Mouse (Mus musculus) left cerebral cortex, postnatal 14 days (tissue): Measurements from ENCODE around the gene Hoxd10. TPM values are rescaled to one million over a fixed set of nuclear protein-coding genes. Genes with fewer than 3 reads are reported as not detected.

ENCODE experiments used
- DNase-seq, 2 experiments: peaks; one replicate each; pipeline ENCODE4 v3.0.0; 2021 to 2022; ENCODE audit warnings: low spot score in 2 of 2, mixed read lengths in 1 of 2
- intact Hi-C: fragments of 180-260 bp; cut with DNase I; formaldehyde crosslinking; loops from one replicate; pipeline ENCODE4 v1.15.1; 2025
- total RNA-seq, 2 experiments: library from RNA; stranded (reverse); gene quantifications; 2 replicates each; pipeline ENCODE4 v1.2.3; 2021

The Hoxd10 gene
- total RNA-seq, 2 experiments from 2014 or later: not detected

DNA sequence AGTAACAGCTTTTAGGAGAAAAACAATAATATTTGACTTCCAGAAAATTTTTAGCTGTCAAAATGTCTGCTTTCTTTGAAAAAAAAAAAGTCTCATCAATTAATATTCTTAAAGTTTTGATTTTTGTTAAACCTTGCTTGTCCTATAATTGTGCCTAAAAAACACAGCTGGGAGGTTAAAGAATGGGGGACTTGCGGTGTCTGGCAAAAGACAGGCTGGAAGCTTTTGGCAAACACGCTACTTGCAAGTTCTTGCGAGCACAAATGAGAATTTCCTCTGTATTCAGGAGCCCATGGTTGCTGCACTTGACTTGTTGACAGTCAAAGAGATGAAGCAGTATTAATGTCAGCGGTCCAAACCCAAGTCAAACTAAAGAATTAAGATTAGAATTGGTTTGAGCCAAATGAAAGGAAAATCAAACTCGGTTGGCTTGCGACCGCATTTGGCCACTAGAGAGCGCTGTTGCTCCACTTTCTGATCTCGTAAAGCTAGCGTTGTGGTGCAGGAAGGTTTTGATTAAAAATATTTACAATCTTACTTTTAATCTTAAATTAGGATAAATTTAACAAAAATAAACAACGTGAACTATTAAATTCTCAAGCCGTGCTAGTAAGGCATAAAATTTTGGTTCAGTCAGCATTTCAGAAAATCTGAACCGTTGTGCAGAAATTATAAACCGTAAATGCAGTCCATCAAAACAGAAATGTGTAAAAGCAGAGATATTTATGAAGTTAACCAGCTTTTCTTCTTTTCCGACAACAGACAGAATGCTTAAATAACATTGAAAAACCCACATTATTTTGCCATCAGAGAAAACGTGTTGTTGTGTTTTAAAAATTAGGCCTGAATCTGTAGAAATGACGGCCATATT, 10.5 kb downstream of the Hoxd10 start:
- intact Hi-C loops: loop anchor here (2.0 to 5.0 kb wide), 5 partner anchors 260 to 887 kb away; no protein-coding TSS in a partner anchor
- DNase-seq: peak; percentile 72 to 87

GRCm38 (mm10) chr2:74702820-74703219, 11.1 kb downstream of the Hoxd10 start:
- intact Hi-C loops: loop anchor here (2.0 to 5.0 kb wide), 4 partner anchors 259 to 610 kb away; no protein-coding TSS in a partner anchor
- no peak for DNase-seq

GRCm38 (mm10) chr2:74703317-74703716, 11.6 kb downstream of the Hoxd10 start:
- DNase-seq: no peak
- intact Hi-C loops: loop anchor here (2.0 to 5.0 kb wide), 4 partner anchors 259 to 609 kb away; no protein-coding TSS in a partner anchor

GRCm38 (mm10) chr2:74703720-74704392, 12.1 kb downstream of the Hoxd10 start:
- intact Hi-C loops: loop anchor here (2.0 to 5.0 kb wide), 4 partner anchors 258 to 609 kb away; no protein-coding TSS in a partner anchor
- no peak for DNase-seq

GRCm38 (mm10) chr2:74704393-74704998, 12.8 kb downstream of the Hoxd10 start, which contains the start of gene Hoxd8:
Hoxd8 (plus strand) TSS chr2:74704615.
- intact Hi-C loops: loop anchor here (5.0 kb wide), 3 partner anchors 258 to 433 kb away; no protein-coding TSS in a partner anchor
- DNase-seq: no peak

DNA sequence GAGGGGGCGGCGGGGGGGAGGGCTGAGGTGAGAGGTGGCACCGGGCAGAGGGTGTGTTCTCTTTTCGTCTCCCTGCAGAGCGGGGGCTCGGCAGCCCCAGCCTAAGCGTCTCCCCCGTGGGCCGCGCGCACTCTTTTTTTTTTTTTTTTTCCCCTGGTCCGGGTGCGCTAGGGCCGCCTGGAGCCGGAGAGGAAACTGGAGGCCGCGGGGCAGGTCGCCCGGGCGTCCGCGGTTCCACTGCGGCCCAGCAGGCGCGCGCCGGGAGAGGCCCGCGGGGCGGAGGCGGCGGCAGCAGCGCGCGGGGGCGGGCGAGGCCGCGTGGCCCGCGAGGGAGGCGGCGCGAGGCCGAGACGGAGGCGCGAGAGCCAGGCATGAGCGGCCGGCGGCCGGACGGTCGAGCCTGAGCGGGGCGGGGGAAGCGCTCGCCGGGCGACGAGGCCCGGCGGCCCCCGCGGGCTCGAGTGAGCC, 13.3 kb downstream of the Hoxd10 start:
- no peak for DNase-seq
- intact Hi-C loops: loop anchor here (5.0 kb wide), 3 partner anchors 257 to 432 kb away; no protein-coding TSS in a partner anchor

GRCm38 (mm10) chr2:74705467-74706089, 13.9 kb downstream of the Hoxd10 start:
- intact Hi-C loops: no loop called here
- DNase-seq: no peak

DNA sequence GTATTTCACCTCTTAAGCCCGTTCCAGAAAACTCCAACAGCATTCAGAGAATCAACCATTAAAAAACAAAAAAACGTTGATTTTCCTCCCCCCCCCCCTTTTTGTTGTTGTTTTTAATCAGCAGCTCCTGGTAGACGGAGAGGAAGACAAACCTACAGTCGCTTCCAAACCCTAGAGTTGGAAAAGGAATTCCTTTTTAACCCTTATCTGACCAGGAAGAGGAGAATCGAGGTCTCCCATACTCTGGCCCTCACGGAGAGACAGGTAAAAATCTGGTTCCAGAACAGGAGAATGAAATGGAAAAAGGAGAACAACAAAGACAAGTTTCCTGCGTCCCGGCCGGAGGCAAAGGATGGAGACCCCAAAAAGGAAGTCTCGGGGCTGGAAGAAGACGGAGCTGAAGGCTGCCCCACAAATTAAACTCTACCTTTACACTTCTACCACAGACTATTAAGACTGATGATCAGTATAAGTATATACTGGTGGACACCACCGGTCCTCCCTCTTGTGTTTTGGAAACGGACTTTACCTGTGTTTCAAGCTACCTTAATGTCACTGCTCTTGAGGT, 14.8 kb downstream of the Hoxd10 start:
- no peak for DNase-seq
- intact Hi-C loops: no loop called here

GRCm38 (mm10) chr2:74707599-74707998, 15.9 kb downstream of the Hoxd10 start:
- intact Hi-C loops: no loop called here
- no peak for DNase-seq

DNA sequence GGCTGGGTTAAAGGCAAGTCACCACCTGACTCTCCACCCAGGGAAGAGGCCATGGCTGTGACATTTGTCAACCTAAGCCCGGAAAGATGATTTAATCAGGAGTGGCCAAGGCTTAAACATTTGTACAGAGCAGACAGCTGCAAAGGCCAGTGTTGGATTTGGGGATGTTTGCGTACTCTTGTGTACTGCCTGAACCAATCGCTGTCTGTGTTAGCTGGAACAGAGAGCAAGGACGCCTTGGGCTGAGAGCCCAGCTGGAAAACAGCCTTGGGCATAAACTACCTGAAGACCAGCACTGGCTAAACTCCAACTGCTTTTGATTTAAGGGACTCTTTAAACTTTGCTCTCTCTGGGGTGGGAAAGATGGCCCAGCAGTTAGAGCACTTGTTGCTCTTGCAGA, 17.0 kb downstream of the Hoxd10 start:
- intact Hi-C loops: no loop called here
- DNase-seq: no peak

DNA sequence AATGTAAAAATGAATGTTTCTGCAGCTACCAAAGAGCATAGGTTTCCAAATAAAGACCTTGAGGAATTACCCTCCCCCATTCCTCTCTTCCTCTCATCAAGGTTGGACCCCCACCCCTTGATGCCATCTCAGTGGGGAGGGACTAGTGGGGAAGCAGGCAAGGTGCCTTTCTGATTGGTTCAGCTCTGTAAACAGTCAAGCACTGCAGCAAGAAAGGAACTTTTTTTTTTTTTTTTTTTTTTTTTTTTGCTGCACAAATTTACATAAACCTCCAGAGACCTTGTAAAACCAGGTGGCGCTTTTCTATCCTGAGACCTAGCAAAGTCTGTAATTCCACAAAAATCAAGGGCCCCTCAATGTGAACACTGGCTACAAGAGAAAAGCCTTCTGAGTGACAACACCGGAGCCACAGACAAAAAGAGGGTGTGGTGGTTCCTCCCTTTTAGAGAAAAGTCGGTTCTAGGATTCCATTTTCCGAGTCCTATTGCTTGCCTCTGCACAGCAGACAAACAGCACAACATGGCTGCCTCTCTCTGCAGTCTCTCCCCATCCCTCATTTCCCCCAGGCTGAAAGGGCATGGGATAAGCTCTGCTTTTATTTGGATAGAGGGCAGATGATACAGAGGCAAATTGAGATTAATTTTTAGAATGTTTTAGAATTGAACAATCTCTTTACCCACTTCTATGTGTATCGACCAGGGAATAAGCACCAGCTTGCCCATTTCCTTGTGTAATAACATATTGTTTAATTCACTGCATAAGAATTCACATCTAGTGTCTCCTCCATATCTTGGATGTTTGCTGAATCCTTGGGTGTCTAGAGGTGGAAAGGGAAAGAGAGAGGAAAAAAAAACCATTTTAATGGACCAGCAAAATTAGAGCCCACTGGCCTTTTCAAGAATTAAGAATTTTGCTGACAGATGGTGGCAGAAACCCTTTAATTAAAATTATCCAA, 18.0 kb downstream of the Hoxd10 start:
- no peak for DNase-seq
- intact Hi-C loops: no loop called here

GRCm38 (mm10) chr2:74710929-74711543, 19.3 kb downstream of the Hoxd10 start:
- intact Hi-C loops: no loop called here

GRCm38 (mm10) chr2:74711721-74712621, 20.2 kb downstream of the Hoxd10 start, which contains the start of the genes Hoxd3 and Hoxd4:
Hoxd3 (plus strand) TSS chr2:74711927.
Hoxd4 (plus strand) TSS chr2:74711929.
- intact Hi-C loops: no loop called here

More at GRCm38 (mm10) chr2:74710929-74711543, 19.3 kb downstream of the Hoxd10 start:
- DNase-seq: no peak

DNA sequence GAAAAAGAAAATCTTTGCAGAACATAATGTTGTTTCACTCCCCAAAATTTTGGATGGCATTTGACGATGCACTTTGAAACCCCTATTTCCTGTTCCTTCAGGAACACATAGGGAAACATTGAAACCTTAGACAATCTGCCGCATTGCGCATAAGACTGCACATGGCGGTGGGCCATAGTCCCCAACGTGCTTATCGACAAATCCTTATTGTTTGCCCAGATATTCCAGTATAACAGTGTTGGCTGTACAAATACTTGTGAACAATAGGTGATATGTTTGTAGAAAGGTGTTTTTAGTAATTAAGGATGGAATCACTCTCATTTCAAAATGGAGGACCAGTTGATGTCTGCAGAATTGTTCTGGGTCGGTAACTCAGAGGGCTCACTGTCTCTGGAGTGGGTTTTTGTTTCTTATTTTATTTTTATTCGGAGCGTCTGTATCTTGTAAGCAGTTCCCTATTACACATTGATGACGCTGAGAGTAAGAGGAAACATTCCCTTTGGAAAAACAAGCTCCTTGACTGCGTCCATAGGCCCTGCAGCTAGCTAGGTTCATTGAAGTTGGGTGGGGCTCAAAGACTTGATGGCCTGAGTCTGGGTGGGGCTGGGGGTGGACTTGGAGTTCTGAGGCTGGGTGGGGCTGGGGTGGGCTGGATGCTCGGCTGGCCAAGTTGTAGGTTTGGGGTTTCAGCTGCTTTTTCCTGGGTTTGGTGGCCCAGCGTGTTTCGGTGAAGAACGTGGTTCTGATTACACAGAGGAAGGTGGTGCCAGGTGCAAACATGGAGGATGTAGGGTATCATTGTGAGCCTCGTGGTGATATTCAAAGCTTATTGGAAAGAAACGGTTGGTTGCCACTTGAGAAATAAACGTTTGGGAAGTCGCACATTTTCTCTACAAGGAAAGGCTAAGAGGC, 21.8 kb downstream of the Hoxd10 start:
- DNase-seq: no peak

More at GRCm38 (mm10) chr2:74711721-74712621, 20.2 kb downstream of the Hoxd10 start, which contains the start of the genes Hoxd3 and Hoxd4:
- DNase-seq: no peak

More for the DNA sequence above, 21.8 kb downstream of the Hoxd10 start:
- intact Hi-C loops: loop anchor here (2.0 kb wide), 1 partner anchor 341 kb away; no protein-coding TSS in a partner anchor
